Mouse (Mus musculus) retina, adult 2 months (tissue): Measurements from ENCODE around the gene Eif4a1.
"Not testable (repeated sequence)": the region's sequence is repeated elsewhere in the genome, so short reads cannot be mapped to it uniquely, and the experiment has no call there.

ENCODE experiments used
- DNase-seq: peaks from one replicate; pipeline ENCODE4 v3.0.0-alpha.2; 2012; ENCODE audit warnings: low read depth, low spot score

Gene Eif4a1

GRCm38 (mm10) chr11:69633128-69633866 is 38.9 kb downstream of the Eif4a1 start:
- no peak for DNase-seq

GRCm38 (mm10) chr11:69632284-69633089 is 39.7 kb downstream of the Eif4a1 start, which contains the start of gene Fxr2:
Gene Fxr2 (plus strand): TSS chr11:69632990.
- DNase-seq = peak; percentile 100

DNA sequence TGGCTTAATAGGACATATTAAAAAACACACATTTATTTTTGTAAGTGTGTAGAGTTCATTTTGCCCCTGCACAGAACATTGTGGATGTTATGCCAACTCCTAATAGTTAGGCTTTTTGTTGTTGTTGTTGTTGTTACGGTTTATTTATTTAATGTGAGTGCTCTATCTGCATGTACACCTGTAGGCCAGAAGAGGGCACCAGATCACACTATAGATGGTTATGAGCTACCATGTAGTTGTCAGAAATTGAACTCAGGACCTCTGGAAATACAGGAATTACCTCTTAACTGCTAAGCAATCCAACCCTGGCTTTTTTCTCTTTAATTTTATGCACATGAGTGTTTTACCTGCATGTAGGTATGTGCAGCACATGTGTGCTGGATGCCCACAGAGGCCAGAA is 42.4 kb downstream of the Eif4a1 start:
- DNase-seq = no peak

- DNase-seq = no peak
Measured at GRCm38 (mm10) chr11:69628286-69628685, 43.9 kb downstream of the Eif4a1 start.

DNA sequence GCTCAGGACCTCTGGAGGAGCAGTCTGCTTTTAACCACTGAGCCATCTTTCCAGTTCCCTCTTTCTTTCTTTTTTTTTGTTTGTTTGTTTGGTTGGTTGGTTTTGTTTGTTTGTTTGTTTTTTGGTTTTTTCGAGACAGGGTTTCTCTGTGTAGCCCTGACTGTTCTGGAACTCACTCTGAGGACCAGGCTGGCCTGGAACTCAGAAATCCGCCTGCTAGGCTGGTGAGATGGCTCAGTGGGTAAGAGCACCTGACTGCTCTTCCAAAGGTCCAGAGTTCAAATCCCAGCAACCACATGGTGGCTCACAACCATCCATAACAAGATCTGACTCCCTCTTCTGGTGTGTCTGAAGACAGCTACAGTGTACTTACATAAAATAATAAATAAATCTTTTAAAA is 47.9 kb downstream of the Eif4a1 start:
- DNase-seq = not testable (repeated sequence)

DNA sequence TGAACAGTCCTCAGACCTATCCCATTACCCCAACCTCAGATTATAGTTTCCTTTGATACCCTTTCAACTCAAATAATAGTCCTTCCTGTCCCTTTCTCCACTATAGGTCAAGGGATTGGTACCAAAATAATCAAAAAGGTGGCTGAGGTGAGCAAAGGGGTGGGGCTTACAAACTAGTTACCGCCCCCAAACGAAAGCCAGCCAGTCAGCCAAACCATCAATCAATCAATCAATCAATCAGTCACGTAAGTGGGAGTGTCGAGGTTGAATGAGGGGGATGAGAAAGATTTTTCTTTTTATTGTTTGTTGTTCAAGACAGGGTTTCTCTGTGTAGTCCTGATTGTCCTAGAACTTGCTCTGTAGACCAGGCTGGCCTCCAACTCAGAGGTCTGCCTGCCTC is 49.2 kb downstream of the Eif4a1 start:
- DNase-seq = no peak

GRCm38 (mm10) chr11:69622406-69622805 is 49.8 kb downstream of the Eif4a1 start:
- no peak for DNase-seq

DNA sequence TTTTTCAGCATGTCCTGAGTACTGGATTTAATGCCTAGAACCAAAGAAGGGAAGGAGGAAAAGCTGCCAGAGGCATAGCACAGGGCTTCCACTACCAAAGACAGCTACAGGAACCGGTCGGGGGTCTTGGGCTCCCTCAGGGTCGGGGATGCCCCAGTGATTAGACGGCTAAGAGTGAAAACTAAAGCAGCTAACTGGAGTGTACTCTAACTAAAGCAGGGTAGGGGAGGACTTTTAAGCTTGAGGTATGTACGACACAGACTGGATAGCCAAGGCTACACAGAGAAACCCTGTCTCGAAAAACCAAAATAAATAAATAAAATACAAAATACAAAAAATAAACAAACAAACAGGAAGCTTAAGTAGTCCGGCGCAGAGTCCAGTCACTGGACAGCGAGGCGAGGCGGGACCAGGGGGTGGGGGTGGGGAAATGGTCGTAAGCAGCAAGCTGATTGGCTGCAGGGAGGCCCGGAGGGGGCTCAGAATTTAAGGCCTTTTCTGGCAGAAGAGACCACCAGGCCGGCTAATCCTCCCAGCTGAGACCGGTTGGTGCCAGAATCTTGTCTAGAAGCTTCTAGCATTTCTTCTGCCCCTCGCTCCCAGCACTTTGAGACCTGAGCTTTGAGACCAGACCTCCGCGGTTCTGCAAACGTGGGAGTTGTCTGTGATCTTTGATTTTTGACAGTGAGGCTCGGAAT is 50.5 kb downstream of the Eif4a1 start, which contains the start of gene Sat2:
Sat2 (plus strand) TSS at position 454 of the 698 bp plus-strand sequence.
- DNase-seq = no peak

- no peak for DNase-seq
Measured at GRCm38 (mm10) chr11:69620394-69621081, 51.7 kb downstream of the Eif4a1 start.

GRCm38 (mm10) chr11:69617805-69618204 is 54.4 kb downstream of the Eif4a1 start, which contains the start of gene Shbg:
Gene Shbg (minus strand): TSS chr11:69617905.
- no peak for DNase-seq
